Mouse (Mus musculus) heart, adult 2 months (tissue): ENCODE results near the gene Iqce.

Source experiments
- CTCF ChIP-seq: fragments of 200-600 bp; IDR thresholded peaks from 2 replicates; pipeline ENCODE4 v1.8.1; 2022; ENCODE audit warnings: antibody characterized with exemption, mild to moderate bottlenecking, moderate library complexity
- POLR2A ChIP-seq: fragments of 200-500 bp; IDR thresholded peaks from 2 replicates; pipeline ENCODE4 v1.6.1; 2011; ENCODE audit warnings: mild to moderate bottlenecking, low read depth, low read length, control low read depth; ENCODE audit not compliant: insufficient read depth

- TF ChIP-seq POLR2A (no peak), CTCF (no peak)
Observed at GRCm38 (mm10) chr5:140619895-140620736, 82.1 kb downstream of the Iqce start.
